Mouse (Mus musculus): Measurements from ENCODE around the gene Axin2.

GRCm38 (mm10) chr11:108920158-108920635 is at the start of gene Axin2:
- TF ChIP-seq EP300 (IDR thresholded peaks at IDR 0.05; ENCODE audit: low read length) (no peak), SIN3A (IDR thresholded peaks at IDR 0.05; ENCODE audit: low read length) (no peak; the same call in 1 of the 2 replicates), MXI1 (IDR thresholded peaks at IDR 0.05; ENCODE audit: low read depth, low read length) (no peak), CHD2 (IDR thresholded peaks at IDR 0.05; ENCODE audit: low read length) (no peak), ZKSCAN1 (IDR thresholded peaks at IDR 0.05; ENCODE audit: borderline replicate concordance, low read depth, low read length) (no peak), RCOR1 (conservative IDR thresholded peaks at IDR 0.05; ENCODE audit: low read depth, low read length) (no peak), HCFC1 (IDR thresholded peaks at IDR 0.05; ENCODE audit: low read depth, low read length) (no peak; the same call in 1 of the 2 replicates)
